Mouse (Mus musculus) B cell, adult 2 months (primary cell): ENCODE results near the gene Epb41l2.

Source experiments
- DNase-seq, 2 experiments: peaks; one replicate each; pipeline ENCODE4 v3.0.0; 2022

Epb41l2 gene

GRCm38 (mm10) chr10:25437586-25438298, 78.1 kb downstream of the Epb41l2 start:
- DNase-seq, result peak; percentile 66 to 73

GRCm38 (mm10) chr10:25438299-25438680, 78.7 kb downstream of the Epb41l2 start:
- no peak for DNase-seq

GRCm38 (mm10) chr10:25439163-25439562, 79.6 kb downstream of the Epb41l2 start:
- DNase-seq, result no peak

GRCm38 (mm10) chr10:25439856-25440255, 80.3 kb downstream of the Epb41l2 start:
- no peak for DNase-seq

GRCm38 (mm10) chr10:25441405-25441804, 81.8 kb downstream of the Epb41l2 start:
- no peak for DNase-seq

GRCm38 (mm10) chr10:25443626-25444025, 84.0 kb downstream of the Epb41l2 start:
- peak in 1 of 2 experiments; percentile 42 for DNase-seq

- no peak for DNase-seq
Observed at GRCm38 (mm10) chr10:25444198-25444783, 84.7 kb downstream of the Epb41l2 start.

GRCm38 (mm10) chr10:25446953-25447525, 87.4 kb downstream of the Epb41l2 start:
- DNase-seq, result peak; percentile 65 to 74

GRCm38 (mm10) chr10:25448676-25449075, 89.1 kb downstream of the Epb41l2 start:
- DNase-seq, result no peak

- no peak for DNase-seq
Observed at GRCm38 (mm10) chr10:25449312-25450020, 89.9 kb downstream of the Epb41l2 start.

GRCm38 (mm10) chr10:25453150-25453549, 93.6 kb downstream of the Epb41l2 start:
- no peak for DNase-seq

GRCm38 (mm10) chr10:25453772-25454171, 94.2 kb downstream of the Epb41l2 start:
- DNase-seq, result no peak

GRCm38 (mm10) chr10:25457118-25457517, 97.5 kb downstream of the Epb41l2 start:
- no peak for DNase-seq

GRCm38 (mm10) chr10:25457996-25458395, 98.4 kb downstream of the Epb41l2 start:
- DNase-seq, result no peak

- no peak for DNase-seq
Observed at GRCm38 (mm10) chr10:25461832-25462231, 102.2 kb downstream of the Epb41l2 start.

- DNase-seq, result no peak
Observed at GRCm38 (mm10) chr10:25462669-25463068, 103.1 kb downstream of the Epb41l2 start.

- no peak for DNase-seq
Observed at GRCm38 (mm10) chr10:25466493-25466892, 106.9 kb downstream of the Epb41l2 start.

GRCm38 (mm10) chr10:25471944-25472343, 112.3 kb downstream of the Epb41l2 start:
- DNase-seq, result no peak

GRCm38 (mm10) chr10:25479716-25480115, 120.1 kb downstream of the Epb41l2 start:
- no peak for DNase-seq

- DNase-seq, result no peak
Observed at GRCm38 (mm10) chr10:25482791-25483190, 123.2 kb downstream of the Epb41l2 start.

- peak; percentile 78 to 81 for DNase-seq
Observed at GRCm38 (mm10) chr10:25488456-25488855, 128.9 kb downstream of the Epb41l2 start.

- no peak for DNase-seq
Observed at GRCm38 (mm10) chr10:25499323-25500071, 139.9 kb downstream of the Epb41l2 start.

GRCm38 (mm10) chr10:25503250-25503649, 143.7 kb downstream of the Epb41l2 start:
- no peak for DNase-seq
